Mouse (Mus musculus) adrenal gland, adult (tissue): ENCODE data around the gene Ptgr2.
A peak's percentile ranks its signal among the peaks of the same experiment; 100 is the strongest.
"Not testable (repeated sequence)": the region's sequence is repeated elsewhere in the genome, so short reads cannot be mapped to it uniquely, and the experiment has no call there.

Experiments
- DNase-seq, 2 experiments: peaks; one replicate each; pipeline ENCODE4 v3.0.0; 2022 to 2023; ENCODE audit warnings: low spot score in 1 of 2; ENCODE audit not compliant: inconsistent age in 2 of 2

Ptgr2 gene

DNA sequence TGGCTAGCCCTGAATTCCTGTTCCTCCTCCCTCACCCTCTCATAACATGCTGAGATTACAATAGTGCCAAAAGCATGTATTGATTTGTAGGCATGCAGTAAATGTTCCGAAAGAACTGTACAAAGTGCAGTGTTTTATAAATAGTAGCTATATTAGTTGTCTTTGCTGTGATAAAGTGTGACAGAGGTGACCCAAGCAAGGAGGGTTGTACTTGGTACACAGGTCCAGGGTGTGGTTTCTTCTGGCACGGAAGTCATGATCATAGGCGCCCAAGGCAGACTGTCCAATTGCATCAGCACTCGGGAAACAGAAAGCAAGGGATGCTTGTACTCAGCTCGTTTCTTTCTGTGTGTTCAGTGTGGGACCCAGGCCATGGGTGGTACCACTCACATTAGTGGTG is 19.1 kb downstream of the Ptgr2 start:
- no peak for DNase-seq

- DNase-seq: no peak
Observed at GRCm38 (mm10) chr12:84304554-84304953, 19.5 kb downstream of the Ptgr2 start.

DNA sequence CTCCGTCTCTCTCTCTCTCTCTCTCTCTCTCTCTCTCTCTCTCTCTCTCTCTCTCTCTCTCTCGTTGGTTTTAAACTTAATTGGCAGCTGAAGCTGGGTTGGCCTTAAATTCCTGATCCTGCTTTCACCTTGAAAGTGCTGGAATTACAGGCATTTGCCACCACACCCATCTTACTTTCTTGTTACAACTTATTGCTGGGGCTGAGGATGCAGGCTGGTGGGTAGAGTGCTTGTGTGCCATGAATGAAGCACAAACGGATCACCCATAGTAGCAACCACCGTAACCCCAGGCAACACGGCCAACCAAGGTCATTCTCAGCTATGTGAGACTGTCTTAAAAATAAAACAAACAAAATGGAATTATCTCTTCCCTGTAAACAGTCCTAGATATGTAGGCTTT is 26.3 kb downstream of the Ptgr2 start:
- no peak for DNase-seq

DNA sequence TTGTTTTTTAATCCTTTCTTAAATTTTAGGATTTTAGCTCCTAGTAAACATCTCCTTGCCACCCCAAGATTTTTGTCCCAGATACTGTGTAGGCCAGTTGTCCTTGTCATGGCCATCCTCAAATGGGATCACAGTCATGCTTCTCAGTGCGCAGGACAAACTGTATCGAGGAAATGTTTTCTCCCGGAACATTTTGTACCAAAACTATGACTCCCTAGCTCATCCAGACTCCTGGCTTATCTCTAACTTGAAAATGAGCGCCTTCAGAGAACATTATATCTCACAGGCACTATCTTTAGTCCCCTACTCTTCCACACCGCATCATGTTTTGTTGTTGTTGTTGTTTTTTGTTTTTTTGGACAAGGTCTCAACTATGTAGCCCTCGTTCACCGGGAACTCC is 31.0 kb downstream of the Ptgr2 start:
- peak in 1 of 2 experiments; percentile 35 for DNase-seq

DNA sequence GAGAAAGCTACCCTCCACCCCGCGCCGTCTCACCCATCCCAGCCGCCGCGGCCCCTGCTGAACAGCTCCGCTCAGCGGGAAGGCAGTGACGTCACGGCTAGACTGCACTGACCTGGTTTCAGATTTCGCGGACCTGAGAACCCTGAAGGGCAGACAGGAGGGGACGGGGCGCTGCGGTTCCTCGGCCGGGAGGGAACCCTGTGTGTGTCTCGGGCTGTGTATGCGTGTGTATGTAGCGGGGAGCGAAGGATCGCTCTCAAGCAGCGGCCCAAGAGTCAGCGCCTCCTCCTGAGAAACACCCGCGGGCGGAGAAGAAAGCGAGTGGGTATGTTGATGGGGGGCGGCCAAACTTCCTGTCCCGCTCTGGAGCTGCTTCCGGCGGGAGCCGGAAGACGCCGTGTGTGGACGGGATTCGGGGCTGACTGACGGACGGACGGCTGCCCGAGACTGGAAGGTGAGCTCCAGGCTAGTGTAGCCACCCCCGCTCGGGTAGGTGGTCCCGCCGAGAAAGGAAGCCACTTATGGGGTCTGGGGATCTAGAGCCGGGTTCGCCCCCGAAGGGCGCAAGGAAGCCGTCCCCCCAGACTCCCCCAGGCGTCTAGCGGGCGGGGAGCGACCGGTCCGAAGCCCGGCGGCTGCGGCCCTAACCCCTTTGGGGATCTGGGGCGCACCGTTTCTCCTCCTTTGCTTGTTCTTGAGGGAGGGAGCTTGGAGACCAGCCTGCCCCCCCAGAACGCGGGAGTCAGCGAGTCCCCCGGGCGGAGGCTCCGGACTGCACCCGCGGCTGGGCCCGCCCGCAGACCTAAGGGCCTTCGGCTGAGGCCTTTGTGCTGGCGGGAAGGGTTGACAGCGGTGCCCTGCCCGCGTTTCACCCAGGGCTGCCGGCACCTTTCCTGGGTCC is 31.9 kb downstream of the Ptgr2 start, which contains the start of gene Zfp410:
Zfp410 (plus strand) TSS at position 132 of the 901 bp plus-strand sequence.
- peak; percentile 89 to 97 for DNase-seq

GRCm38 (mm10) chr12:84327111-84327512 is 42.1 kb downstream of the Ptgr2 start:
- peak; percentile 23 to 61 for DNase-seq

DNA sequence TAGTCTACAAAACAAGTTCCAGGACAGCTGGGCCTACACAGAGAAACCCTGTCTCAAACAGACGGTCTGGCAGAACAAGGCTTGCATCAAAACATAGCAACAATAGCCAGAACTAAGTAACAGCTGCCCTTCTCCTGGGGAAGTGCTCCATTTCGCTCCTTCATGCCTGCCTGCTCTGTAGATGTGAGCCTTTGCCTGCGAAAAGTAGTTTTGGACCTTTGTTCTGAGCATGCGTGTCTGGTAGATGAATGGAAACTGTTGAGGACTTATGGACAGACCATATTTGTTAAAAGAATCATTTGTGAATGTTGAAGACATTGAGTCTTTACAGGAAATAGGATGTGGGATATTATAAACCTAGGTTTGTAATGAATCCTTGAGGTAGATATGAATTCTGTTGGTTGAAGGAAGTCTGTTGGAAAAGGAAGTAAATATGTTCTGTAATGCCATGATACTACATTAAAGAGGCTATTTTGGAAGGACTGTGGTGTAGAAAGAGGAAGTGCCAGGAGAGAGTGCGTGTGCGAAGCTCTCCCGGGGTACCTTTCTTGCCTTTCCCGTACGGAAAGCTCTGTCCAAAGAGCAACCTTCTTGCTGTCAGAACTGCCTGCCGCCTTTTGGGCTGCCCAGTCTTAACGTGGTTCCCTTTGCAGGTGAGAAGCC is 52.1 kb downstream of the Ptgr2 start:
- DNase-seq: no peak

GRCm38 (mm10) chr12:84347192-84347591 is 62.2 kb downstream of the Ptgr2 start:
- DNase-seq: peak; percentile 28 to 72

DNA sequence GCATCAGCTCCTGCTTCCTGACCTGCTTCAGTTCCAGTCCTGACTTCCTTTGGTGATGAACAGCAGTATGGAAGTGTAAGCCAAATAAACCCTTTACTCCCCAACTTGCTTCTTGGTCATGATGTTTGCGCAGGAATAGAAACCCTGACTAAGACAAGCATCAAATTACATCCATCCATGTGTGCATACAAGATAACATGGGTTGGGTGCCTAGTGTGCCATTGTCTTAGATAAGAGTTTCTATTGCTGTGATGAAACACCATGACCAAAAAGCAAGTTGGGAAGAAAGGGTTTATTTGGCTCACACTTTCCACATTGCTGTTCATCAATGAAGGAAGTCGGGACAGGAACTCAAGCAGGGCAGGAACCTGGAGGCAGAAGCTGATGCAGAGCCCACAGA is 73.7 kb downstream of the Ptgr2 start:
- DNase-seq: not testable (repeated sequence)

GRCm38 (mm10) chr12:84361555-84362489 is 76.8 kb downstream of the Ptgr2 start, which contains the start of the genes Coq6 and Fam161b:
TSS of gene Coq6 (plus strand) at chr12:84361657.
TSS of gene Fam161b (minus strand) at chr12:84361833.
- DNase-seq: peak; percentile 95 to 98

GRCm38 (mm10) chr12:84362872-84363271 is 77.8 kb downstream of the Ptgr2 start:
- DNase-seq: peak in 1 of 2 experiments; percentile 74

DNA sequence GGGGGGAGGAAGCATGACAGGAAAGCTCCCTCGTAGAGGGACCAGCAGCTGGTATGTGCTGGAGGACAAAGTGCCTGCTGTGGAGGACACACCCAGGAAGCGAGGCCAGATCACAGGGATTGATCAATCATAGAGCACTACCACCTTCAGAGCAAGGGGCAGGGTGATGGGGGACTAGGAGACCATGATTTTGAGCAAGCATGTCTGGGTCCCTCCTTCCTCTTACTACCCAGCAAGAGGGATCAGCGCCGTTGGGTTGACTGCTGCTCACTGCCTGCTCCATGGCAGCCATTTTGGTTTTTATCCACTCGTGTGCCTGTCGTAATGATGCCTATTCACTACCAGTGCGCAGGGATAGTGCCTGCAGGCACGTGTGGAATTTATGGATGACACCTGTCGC is 79.3 kb downstream of the Ptgr2 start:
- no peak for DNase-seq

GRCm38 (mm10) chr12:84365137-84365536 is 80.1 kb downstream of the Ptgr2 start:
- DNase-seq: no peak
